Mouse (Mus musculus) heart, adult 2 months (tissue): Measurements from ENCODE around the gene Rps8. TPM values are rescaled to one million over a fixed set of nuclear protein-coding genes. Genes with fewer than 3 reads are reported as not detected.

Source experiments
- DNase-seq, 2 experiments: peaks; one replicate each; pipeline ENCODE4 v3.0.0; 2021
- H3K27ac ChIP-seq: fragments of 200-600 bp; 2 replicates; pipeline ENCODE4 v1.8.1; 2022
- H3K27me3 ChIP-seq: fragments of 200-500 bp; 2 replicates; pipeline ENCODE4 v1.6.1; 2012; ENCODE audit warnings: mild to moderate bottlenecking, low read length, inconsistent platforms, mixed read lengths; ENCODE audit not compliant: control insufficient read depth, insufficient read depth
- H3K36me3 ChIP-seq: fragments of 200-500 bp; 2 replicates; pipeline ENCODE4 v1.6.1; 2012; ENCODE audit warnings: low read length, inconsistent platforms; ENCODE audit not compliant: control insufficient read depth, insufficient read depth
- H3K4me1 ChIP-seq: fragments of 200-500 bp; 2 replicates; pipeline ENCODE4 v1.6.1; 2011; ENCODE audit warnings: low read length; ENCODE audit not compliant: control insufficient read depth, insufficient read depth
- H3K4me3 ChIP-seq: fragments of 200-600 bp; 2 replicates; pipeline ENCODE4 v1.8.1; 2022
- H3K79me2 ChIP-seq: fragments of 200-500 bp; replicated peaks from 2 replicates; pipeline ENCODE4 v1.6.1; 2012; ENCODE audit warnings: mild to moderate bottlenecking, inconsistent platforms, low read length, moderate library complexity, mixed read lengths; ENCODE audit not compliant: control insufficient read depth, insufficient read depth
- H3K9ac ChIP-seq: fragments of 200-500 bp; 2 replicates; pipeline ENCODE4 v1.6.1; 2012; ENCODE audit warnings: low read depth, mild to moderate bottlenecking, control low read depth, inconsistent platforms, low read length, mixed read lengths
- CTCF ChIP-seq: fragments of 200-600 bp; IDR thresholded peaks from 2 replicates; pipeline ENCODE4 v1.8.1; 2022; ENCODE audit warnings: antibody characterized with exemption, mild to moderate bottlenecking, moderate library complexity
- EP300 ChIP-seq: fragments of 200-500 bp; IDR thresholded peaks from 2 replicates; pipeline ENCODE4 v1.6.1; 2011; ENCODE audit warnings: low read depth, low read length, control low read depth; ENCODE audit not compliant: insufficient read depth
- POLR2A ChIP-seq: fragments of 200-500 bp; IDR thresholded peaks from 2 replicates; pipeline ENCODE4 v1.6.1; 2011; ENCODE audit warnings: mild to moderate bottlenecking, low read depth, low read length, control low read depth; ENCODE audit not compliant: insufficient read depth
- WGBS: fragments of 180-500 bp; shearing (Covaris S2); methylation state at CpG from one replicate; pipeline ENCODE4 v1.1.7; 2018; 5-methylcytosine and 5-hydroxymethylcytosine counted together
- intact Hi-C: fragments of 180-260 bp; cut with DNase I; formaldehyde crosslinking; loops from one replicate; pipeline ENCODE4 v1.15.1; 2025
- polyA plus RNA-seq: library from polyadenylated mRNA; depleted of rRNA; stranded (reverse); fragments of >200 nt; gene quantifications from 2 replicates; pipeline ENCODE4 v1.2.3, GENCODE M21; 2012
- total RNA-seq, 2 experiments: library from RNA; stranded (reverse); gene quantifications; 2 replicates each; pipeline ENCODE4 v1.2.3; 2021

Rps8 gene
- total and polyA plus RNA-seq, 3 experiments, result 315 to 608 (median 553) TPM

DNA sequence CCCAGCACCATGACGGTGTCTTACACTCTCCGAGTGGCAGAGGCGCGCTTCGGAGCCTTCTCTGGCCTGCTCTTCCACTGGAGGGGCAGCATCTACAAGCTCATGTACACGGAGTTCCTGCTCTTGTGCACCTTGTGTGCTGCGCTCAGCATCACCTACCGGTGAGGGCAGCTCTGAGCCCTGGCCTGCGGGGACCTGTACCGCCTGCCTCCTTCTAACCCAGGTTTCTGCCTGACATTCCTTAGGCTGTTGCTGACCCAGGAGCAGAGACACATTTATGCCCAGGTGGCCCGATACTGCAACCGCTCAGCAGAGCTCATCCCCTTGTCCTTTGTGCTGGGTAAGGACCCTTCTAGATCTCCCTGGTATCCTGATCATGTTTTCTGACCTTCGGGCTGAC lies 10.8 kb downstream of the Rps8 start:
- H3K4me3 ChIP-seq, result no peak overlapping the region
- no peaks in the 10 kb centered on the region for H3K79me2 ChIP-seq
- no peak overlapping the region for H3K27ac ChIP-seq
- H3K36me3 ChIP-seq, result no peaks in the 10 kb centered on the region
- no peak for TF ChIP-seq EP300
- no peak for TF ChIP-seq CTCF
- DNase-seq, result no peak
- 92% methylated on average over 13 of the region's 13 CpGs for WGBS
- H3K9ac ChIP-seq, result no peak overlapping the region
- intact Hi-C loops, result no loop called here
- H3K27me3 ChIP-seq, result no peaks in the 10 kb centered on the region
- H3K4me1 ChIP-seq, result no peaks in the 10 kb centered on the region

DNA sequence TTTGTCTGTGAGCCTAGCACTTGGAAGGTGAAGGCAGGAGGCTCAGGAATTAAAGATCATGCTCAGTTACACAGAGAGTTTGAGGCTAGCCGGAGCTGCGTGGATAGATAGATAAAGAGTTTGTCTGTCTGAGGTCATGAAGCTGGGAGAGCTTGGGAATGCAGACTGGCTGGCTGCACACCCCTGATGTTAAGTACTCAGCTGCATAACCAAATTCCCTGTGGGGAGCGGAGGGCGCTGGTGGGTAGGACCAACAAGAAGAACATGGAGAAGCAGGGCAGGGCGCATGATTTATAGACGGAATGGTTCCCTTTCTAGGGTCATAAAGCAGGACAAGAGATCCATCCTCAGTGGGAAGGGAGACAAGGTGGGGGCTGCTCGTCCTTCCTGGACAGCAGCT lies 13.0 kb downstream of the Rps8 start:
- intact Hi-C loops, result loop anchor here (5.0 kb wide), 1 partner anchor 316 kb away; no protein-coding TSS in a partner anchor
- TF ChIP-seq CTCF (no peak), POLR2A (no peak), EP300 (no peak)
- no peak for DNase-seq

DNA sequence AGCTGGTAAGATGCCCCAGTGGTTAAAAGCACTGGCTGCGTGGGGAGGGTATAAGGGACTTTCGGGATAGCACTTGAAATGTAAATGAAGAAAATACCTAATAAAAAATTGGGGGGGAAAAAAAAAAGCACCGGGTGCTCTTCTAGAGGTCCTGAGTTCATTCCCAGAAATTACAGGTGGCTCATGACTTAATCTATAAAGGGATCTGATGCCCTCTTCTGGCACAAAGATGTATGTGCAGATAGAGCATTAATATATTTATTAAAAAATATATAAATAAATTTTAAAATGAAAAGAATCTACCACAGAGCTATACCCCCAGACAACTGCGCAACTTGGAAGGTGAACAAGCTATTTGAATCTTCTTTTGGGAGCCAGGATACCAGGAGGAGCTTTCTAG lies 15.4 kb downstream of the Rps8 start:
- intact Hi-C loops, result loop anchor here (2.0 to 5.0 kb wide), 2 partner anchors 138 to 313 kb away; no protein-coding TSS in a partner anchor
- H3K4me1 ChIP-seq, result no peaks in the 10 kb centered on the region; the same call in 1 of the 2 replicates
- 40% methylated on average over 4 of the region's 4 CpGs for WGBS
- no peak for DNase-seq
- no peaks in the 10 kb centered on the region for H3K79me2 ChIP-seq
- H3K36me3 ChIP-seq, result no peaks in the 10 kb centered on the region
- no peak overlapping the region for H3K27ac ChIP-seq
- TF ChIP-seq EP300, result no peak
- peak; percentile 71 for TF ChIP-seq CTCF
- no peaks in the 10 kb centered on the region for H3K27me3 ChIP-seq
- H3K9ac ChIP-seq, result no peak overlapping the region
- no peak overlapping the region for H3K4me3 ChIP-seq

More for the DNA sequence above, 13.0 kb downstream of the Rps8 start:
- no peak overlapping the region for H3K27ac ChIP-seq
- H3K4me3 ChIP-seq, result no peak overlapping the region
- H3K79me2 ChIP-seq, result no peaks in the 10 kb centered on the region
- H3K4me1 ChIP-seq, result no peaks in the 10 kb centered on the region; the same call in 1 of the 2 replicates
- H3K9ac ChIP-seq, result no peak overlapping the region
- H3K27me3 ChIP-seq, result no peaks in the 10 kb centered on the region
- 47% methylated on average over 7 of the region's 7 CpGs for WGBS
- no peaks in the 10 kb centered on the region for H3K36me3 ChIP-seq

DNA sequence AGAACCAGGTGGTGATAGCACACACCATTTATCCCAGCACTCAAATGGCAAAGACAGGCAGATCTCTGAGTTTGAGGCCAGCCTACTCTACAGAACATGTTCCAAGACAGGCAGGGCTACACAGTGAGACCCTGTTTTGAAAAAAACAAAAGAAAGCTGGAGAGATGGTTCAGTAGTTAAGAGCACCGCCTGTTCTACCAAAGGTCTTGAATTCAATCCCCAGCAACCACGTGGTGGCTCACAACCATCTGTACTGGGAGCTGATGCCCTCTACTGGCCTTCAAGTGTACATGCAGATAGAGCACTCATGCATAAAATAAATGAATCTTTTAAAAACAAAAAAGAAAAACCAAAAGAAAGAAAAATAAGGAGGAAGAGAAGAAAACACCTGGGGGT lies 16.8 kb downstream of the Rps8 start:
- peak in 1 of 2 experiments; percentile 52 for DNase-seq

DNA sequence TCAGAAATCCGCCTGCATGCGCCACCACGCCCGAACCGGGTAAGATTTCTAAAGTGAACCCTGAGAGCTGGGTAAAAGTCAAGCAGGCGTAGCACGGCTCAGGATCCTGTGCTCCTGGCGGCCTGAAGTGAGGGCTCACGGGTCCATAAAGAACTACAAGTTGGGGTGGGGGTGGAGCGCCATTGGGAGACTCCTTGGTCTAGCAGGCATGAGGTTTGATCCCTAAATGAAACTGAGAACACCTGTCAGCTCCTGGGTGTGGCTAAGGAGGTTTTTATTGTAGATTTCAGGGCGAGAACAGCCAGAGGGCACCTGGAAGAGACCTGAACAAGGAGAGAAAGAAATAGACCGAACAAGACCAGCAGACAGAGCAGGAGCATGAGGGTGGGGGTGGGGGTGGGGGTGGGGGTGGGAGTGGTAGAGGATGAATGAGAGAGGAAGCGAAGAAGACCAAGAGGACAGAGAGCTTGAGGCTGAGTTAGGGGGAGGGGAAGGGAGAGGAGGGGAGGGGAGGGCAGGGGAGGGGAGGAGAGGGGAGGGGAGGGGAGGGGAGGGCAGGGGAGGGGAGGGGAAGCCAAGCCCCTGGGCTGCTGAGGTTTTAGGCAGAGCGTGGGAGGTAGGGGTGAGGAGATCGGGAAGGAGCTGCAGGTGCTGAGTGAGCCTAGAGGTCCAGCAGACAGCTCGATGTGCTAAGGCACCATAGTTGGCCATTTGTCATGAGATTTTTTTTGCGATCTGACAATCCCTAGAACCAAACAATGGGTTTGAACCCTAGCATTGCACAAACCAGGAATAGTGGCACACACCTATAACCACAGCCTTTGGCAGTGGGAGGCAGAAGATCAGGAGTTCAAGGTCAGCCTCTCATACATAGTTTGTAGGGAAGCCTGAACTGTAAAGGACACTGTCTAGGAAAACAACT lies 17.5 kb downstream of the Rps8 start:
- WGBS, result 73% methylated on average over 15 of the region's 17 CpGs
- DNase-seq, result no peak
- Histone ChIP-seq H3K9ac (no peak overlapping the region), H3K79me2 (no peaks in the 10 kb centered on the region), H3K4me1 (peaks cover 3% of the 10 kb centered on the region), H3K4me3 (no peak overlapping the region), H3K27me3 (no peaks in the 10 kb centered on the region), H3K36me3 (no peaks in the 10 kb centered on the region), H3K27ac (no peak overlapping the region)
- intact Hi-C loops, result loop anchor here (5.0 kb wide), 1 partner anchor 41 kb away; the partner anchor contains the start of gene Ptch2
- TF ChIP-seq CTCF (no peak), EP300 (no peak), POLR2A (no peak)

More for the DNA sequence above, 16.8 kb downstream of the Rps8 start:
- Histone ChIP-seq H3K27me3 (no peaks in the 10 kb centered on the region), H3K36me3 (no peaks in the 10 kb centered on the region), H3K4me3 (no peak overlapping the region), H3K9ac (no peak overlapping the region), H3K27ac (no peak overlapping the region), H3K79me2 (no peaks in the 10 kb centered on the region), H3K4me1 (peaks cover under 1% of the 10 kb centered on the region)
- no peak for TF ChIP-seq POLR2A
- TF ChIP-seq EP300, result no peak
- peak; percentile 94 for TF ChIP-seq CTCF
- intact Hi-C loops, result loop anchor here (5.0 kb wide), 1 partner anchor 42 kb away; the partner anchor contains the start of gene Ptch2
- 4% methylated on average over 2 of the region's 2 CpGs for WGBS

DNA sequence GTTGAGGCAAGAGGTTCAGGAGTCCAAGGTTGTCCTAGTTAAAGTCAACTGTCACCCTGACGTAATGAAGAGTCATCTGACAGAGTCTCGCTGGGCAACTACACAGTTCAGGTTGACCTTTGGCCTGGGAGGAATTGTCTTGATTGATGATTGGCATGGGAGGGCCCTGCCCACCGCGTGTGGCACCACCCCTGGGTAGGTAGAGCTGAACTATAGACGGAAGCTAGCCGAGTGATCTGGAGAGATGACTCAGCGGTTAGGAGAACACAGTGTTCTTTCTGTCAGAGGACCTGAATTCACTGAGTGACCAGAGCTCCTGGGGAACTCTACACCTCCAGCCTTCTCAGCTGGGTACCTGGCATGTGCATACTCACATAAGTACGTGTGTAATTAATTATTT lies 20.0 kb downstream of the Rps8 start:
- H3K4me3 ChIP-seq, result no peak overlapping the region

More for the DNA sequence above, 20.0 kb downstream of the Rps8 start:
- no peaks in the 10 kb centered on the region for H3K79me2 ChIP-seq
- TF ChIP-seq POLR2A, result no peak
- TF ChIP-seq EP300, result no peak
- TF ChIP-seq CTCF, result no peak
- intact Hi-C loops, result loop anchor here (2.0 to 5.0 kb wide), 3 partner anchors 15 to 39 kb away; partner anchors contain the start of gene Ptch2
- DNase-seq, result no peak
- 49% methylated on average over 8 of the region's 8 CpGs for WGBS
- peaks cover 9% of the 10 kb centered on the region for H3K4me1 ChIP-seq
- H3K27me3 ChIP-seq, result no peaks in the 10 kb centered on the region
- no peaks in the 10 kb centered on the region for H3K36me3 ChIP-seq
- no peak overlapping the region for H3K9ac ChIP-seq
- no peak overlapping the region for H3K27ac ChIP-seq
